Mouse (Mus musculus): ENCODE data around the gene Aplp1.
"Not testable (repeated sequence)": the region's sequence is repeated elsewhere in the genome, so short reads cannot be mapped to it uniquely, and the experiment has no call there.

Gene Aplp1

GRCm38 (mm10) chr7:30444971-30445751, at the start of gene Aplp1:
TSS of gene Aplp1 (minus strand) at chr7:30445535.
- peak; percentile 84 to 86 for DNase-seq (ENCODE audit: low spot score in 2 of 2)

GRCm38 (mm10) chr7:30493401-30493931, 48.1 kb upstream of the Aplp1 start, which contains the start of gene Prodh2:
TSS of gene Prodh2 (plus strand) at chr7:30493622.
- no peak for DNase-seq (ENCODE audit: low spot score in 2 of 2)

GRCm38 (mm10) chr7:30492765-30493164, 47.4 kb upstream of the Aplp1 start:
- DNase-seq (ENCODE audit: low spot score in 2 of 2): peak; percentile 75 to 82

GRCm38 (mm10) chr7:30490957-30491307, 45.6 kb upstream of the Aplp1 start:
- DNase-seq (ENCODE audit: low spot score in 2 of 2): no peak

GRCm38 (mm10) chr7:30490251-30490956, 45.1 kb upstream of the Aplp1 start:
- peak; percentile 45 to 68 for DNase-seq (ENCODE audit: low spot score in 2 of 2)

GRCm38 (mm10) chr7:30484250-30484649, 38.9 kb upstream of the Aplp1 start:
- DNase-seq (ENCODE audit: low spot score in 2 of 2): no peak

GRCm38 (mm10) chr7:30477415-30478381, 32.4 kb upstream of the Aplp1 start:
- DNase-seq (ENCODE audit: low spot score in 2 of 2): peak; percentile 73 to 78

- DNase-seq (ENCODE audit: low spot score in 2 of 2): not testable (repeated sequence)
Observed at GRCm38 (mm10) chr7:30476136-30476535, 30.8 kb upstream of the Aplp1 start.

- DNase-seq (ENCODE audit: low spot score in 2 of 2): no peak
Observed at GRCm38 (mm10) chr7:30474999-30475398, 29.7 kb upstream of the Aplp1 start.

GRCm38 (mm10) chr7:30472411-30472810, 27.1 kb upstream of the Aplp1 start:
- peak in 1 of 2 experiments; percentile 66 for DNase-seq (ENCODE audit: low spot score in 2 of 2)

GRCm38 (mm10) chr7:30464816-30465300, 19.5 kb upstream of the Aplp1 start:
- no peak for DNase-seq (ENCODE audit: low spot score in 2 of 2)

- no peak for DNase-seq (ENCODE audit: low spot score in 2 of 2)
Observed at GRCm38 (mm10) chr7:30463996-30464395, 18.7 kb upstream of the Aplp1 start.

GRCm38 (mm10) chr7:30463568-30463967, 18.2 kb upstream of the Aplp1 start:
- DNase-seq (ENCODE audit: low spot score in 2 of 2): no peak

GRCm38 (mm10) chr7:30459484-30459883, 14.1 kb upstream of the Aplp1 start:
- DNase-seq (ENCODE audit: low spot score in 2 of 2): no peak

GRCm38 (mm10) chr7:30457629-30458330, 12.4 kb upstream of the Aplp1 start, which contains the start of the genes Kirrel2 and Nphs1:
TSS of gene Kirrel2 (minus strand) at chr7:30457690.
TSS of gene Nphs1 (plus strand) at chr7:30458315.
- peak; percentile 82 to 85 for DNase-seq (ENCODE audit: low spot score in 2 of 2)

GRCm38 (mm10) chr7:30456911-30457628, 11.7 kb upstream of the Aplp1 start:
- DNase-seq (ENCODE audit: low spot score in 2 of 2): no peak

GRCm38 (mm10) chr7:30456487-30456886, 11.2 kb upstream of the Aplp1 start:
- no peak for DNase-seq (ENCODE audit: low spot score in 2 of 2)

- DNase-seq (ENCODE audit: low spot score in 2 of 2): no peak
Observed at GRCm38 (mm10) chr7:30454259-30454658, 8.9 kb upstream of the Aplp1 start.

- DNase-seq (ENCODE audit: low spot score in 2 of 2): no peak
Observed at GRCm38 (mm10) chr7:30453766-30454165, 8.4 kb upstream of the Aplp1 start.

GRCm38 (mm10) chr7:30453327-30453726, 8.0 kb upstream of the Aplp1 start:
- no peak for DNase-seq (ENCODE audit: low spot score in 2 of 2)
